Mouse (Mus musculus): ENCODE results near the gene Tsnax.

Gene Tsnax

GRCm38 (mm10) chr8:125074581-125074980 lies 61.8 kb downstream of the Tsnax start:
- in situ Hi-C loops (cut with MboI; ENCODE audit: low pct_unique_long_range_greater_than_20kb in 1 of 2, low sequenced_read_pairs in 2 of 2, unreplicated experiment in 1 of 2): no loop called here

GRCm38 (mm10) chr8:125075389-125075788 lies 62.6 kb downstream of the Tsnax start:
- in situ Hi-C loops (cut with MboI; ENCODE audit: low pct_unique_long_range_greater_than_20kb in 1 of 2, low sequenced_read_pairs in 2 of 2, unreplicated experiment in 1 of 2): no loop called here

GRCm38 (mm10) chr8:125077326-125077725 lies 64.5 kb downstream of the Tsnax start:
- in situ Hi-C loops (cut with MboI; ENCODE audit: low pct_unique_long_range_greater_than_20kb in 1 of 2, low sequenced_read_pairs in 2 of 2, unreplicated experiment in 1 of 2): no loop called here

- in situ Hi-C loops (cut with MboI; ENCODE audit: low pct_unique_long_range_greater_than_20kb in 1 of 2, low sequenced_read_pairs in 2 of 2, unreplicated experiment in 1 of 2): no loop called here
Observed at GRCm38 (mm10) chr8:125078771-125079384, 66.1 kb downstream of the Tsnax start.

GRCm38 (mm10) chr8:125080388-125081344 lies 67.9 kb downstream of the Tsnax start:
- in situ Hi-C loops (cut with MboI; ENCODE audit: low pct_unique_long_range_greater_than_20kb in 1 of 2, low sequenced_read_pairs in 2 of 2, unreplicated experiment in 1 of 2): no loop called here

- in situ Hi-C loops (cut with MboI; ENCODE audit: low pct_unique_long_range_greater_than_20kb in 1 of 2, low sequenced_read_pairs in 2 of 2, unreplicated experiment in 1 of 2): no loop called here
Observed at GRCm38 (mm10) chr8:125083746-125084145, 70.9 kb downstream of the Tsnax start.
